Mouse (Mus musculus) liver, adult 2 months (tissue): ENCODE results near the gene Apba3. TPM values are rescaled to one million over a fixed set of nuclear protein-coding genes. Genes with fewer than 3 reads are reported as not detected.

Source experiments
- DNase-seq: peaks from one replicate; pipeline ENCODE4 v3.0.0-alpha.2; 2011; ENCODE audit warnings: low read depth, low spot score; ENCODE audit errors: extremely low read depth
- H3K27ac ChIP-seq: fragments of 200-500 bp; replicated peaks from 2 replicates; pipeline ENCODE4 v1.5.1; 2012; ENCODE audit warnings: low read depth, mild to moderate bottlenecking, control low read depth, inconsistent platforms, low read length; ENCODE audit not compliant: insufficient read depth
- H3K27me3 ChIP-seq: fragments of 200-500 bp; 2 replicates; pipeline ENCODE4 v1.6.1; 2012; ENCODE audit warnings: mild to moderate bottlenecking, moderate library complexity, low read length, inconsistent platforms; ENCODE audit not compliant: control insufficient read depth, insufficient read depth
- H3K36me3 ChIP-seq: fragments of 200-500 bp; 2 replicates; pipeline ENCODE4 v1.6.1; 2012; ENCODE audit warnings: low read length, inconsistent platforms; ENCODE audit not compliant: control insufficient read depth, insufficient read depth
- H3K4me1 ChIP-seq: fragments of 200-500 bp; 2 replicates; pipeline ENCODE4 v1.6.1; 2011; ENCODE audit warnings: low read length; ENCODE audit not compliant: control insufficient read depth, insufficient read depth
- H3K4me3 ChIP-seq: fragments of 200-500 bp; 2 replicates; pipeline ENCODE4 v1.5.1; 2011; ENCODE audit warnings: low read depth, mild to moderate bottlenecking, control low read depth, low read length, moderate library complexity; ENCODE audit not compliant: insufficient read depth
- H3K79me2 ChIP-seq: fragments of 200-500 bp; 2 replicates; pipeline ENCODE4 v1.6.1; 2012; ENCODE audit warnings: inconsistent platforms, mild to moderate bottlenecking, low read length, moderate library complexity; ENCODE audit not compliant: control insufficient read depth, insufficient read depth
- H3K9ac ChIP-seq: fragments of 200-500 bp; 2 replicates; pipeline ENCODE4 v1.6.1; 2012; ENCODE audit warnings: low read depth, mild to moderate bottlenecking, control low read depth, inconsistent platforms, low read length
- CTCF ChIP-seq: fragments of 200-500 bp; IDR thresholded peaks from 2 replicates; pipeline ENCODE4 v1.5.1; 2011; ENCODE audit warnings: low read depth, low read length, control low read depth
- POLR2A ChIP-seq: fragments of 200-500 bp; IDR thresholded peaks from 2 replicates; pipeline ENCODE4 v1.6.1; 2011; ENCODE audit warnings: low read length, control low read depth; ENCODE audit not compliant: insufficient read depth; ENCODE audit errors: extremely low read depth
- WGBS: fragments of 180-500 bp; shearing (Covaris S2); methylation state at CpG from one replicate; pipeline ENCODE4 v1.1.7; 2018; 5-methylcytosine and 5-hydroxymethylcytosine counted together
- polyA plus RNA-seq: library from polyadenylated mRNA; depleted of rRNA; stranded (reverse); fragments of >200 nt; gene quantifications from 2 replicates; pipeline ENCODE4 v1.2.3, GENCODE M21; 2012
- total RNA-seq: library from RNA; depleted of rRNA; stranded (reverse); fragments of >200 nt; gene quantifications from 2 replicates; pipeline ENCODE4 v1.2.3, GENCODE M21; 2014

The Apba3 gene
- total and polyA plus RNA-seq, 2 experiments = 30.5 to 143 TPM

DNA sequence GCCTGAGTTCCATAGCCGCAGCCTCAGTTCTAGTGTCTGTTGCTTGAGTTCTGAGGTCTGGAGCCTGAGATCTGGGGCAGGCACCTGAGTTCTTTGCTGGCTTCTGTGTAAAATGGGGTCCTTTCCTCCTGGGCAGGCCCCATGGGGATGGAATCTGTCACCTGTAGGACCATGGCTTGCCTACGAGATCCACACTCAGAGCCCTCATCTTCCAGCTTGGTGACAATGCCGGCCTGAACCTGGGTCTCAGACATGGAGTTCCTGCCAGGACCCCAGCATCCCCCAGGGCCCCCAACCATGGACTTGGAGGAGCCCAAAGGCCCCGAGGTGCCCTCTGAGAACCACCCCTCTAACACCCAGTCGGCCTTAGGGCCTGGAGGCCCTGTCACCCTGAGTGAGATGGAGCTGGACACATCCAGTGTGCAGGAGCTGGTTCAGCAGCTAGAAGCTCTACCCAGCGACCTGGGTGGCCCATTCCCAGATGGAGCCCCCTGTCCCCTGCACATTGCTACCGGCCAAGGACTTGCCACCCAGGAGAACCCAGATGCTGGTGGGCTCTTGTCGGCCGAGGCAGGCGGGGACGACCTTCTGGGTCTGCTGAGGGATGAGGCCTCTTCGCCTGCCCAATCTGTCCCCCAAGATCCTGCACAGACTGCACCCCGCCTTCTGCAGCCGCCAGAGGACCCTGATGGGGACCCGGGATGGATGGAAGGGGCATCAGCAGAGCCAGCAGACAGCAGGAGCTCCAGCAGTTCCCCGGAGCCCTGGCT is 2.1 kb downstream of the Apba3 start:
- no peak for TF ChIP-seq POLR2A
- H3K4me3 ChIP-seq = peak overlapping the region; percentile 76
- peak overlapping the region; percentile 86 for H3K27ac ChIP-seq
- DNase-seq = no peak
- peak overlapping the region; percentile 88 for H3K9ac ChIP-seq
- peaks cover 2% of the 10 kb centered on the region; the same call in 1 of the 2 replicates for H3K36me3 ChIP-seq
- H3K79me2 ChIP-seq = peaks cover 12% of the 10 kb centered on the region
- no peaks in the 10 kb centered on the region for H3K27me3 ChIP-seq
- 64% methylated on average over 16 of the region's 16 CpGs for whole genome bisulfite sequencing
- H3K4me1 ChIP-seq = peaks cover 8% of the 10 kb centered on the region

DNA sequence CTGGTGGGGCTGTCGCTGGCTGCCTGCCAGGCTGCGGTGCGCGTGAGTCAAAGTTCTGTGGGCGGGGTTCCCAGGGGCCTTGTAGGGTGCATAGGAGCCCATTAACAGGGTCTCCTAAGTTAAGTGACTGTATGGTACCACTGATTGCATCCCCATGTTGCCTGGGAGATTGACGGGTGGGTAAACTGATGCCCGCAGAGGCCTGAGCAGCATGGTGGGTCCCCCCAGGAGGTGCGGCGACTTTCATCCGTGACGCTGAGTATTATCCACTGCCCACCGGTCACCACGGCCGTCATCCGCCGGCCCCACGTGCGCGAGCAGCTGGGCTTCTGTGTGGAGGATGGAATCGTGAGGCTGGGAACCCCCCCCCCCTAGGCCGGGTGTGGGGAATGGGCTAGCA is 5.6 kb downstream of the Apba3 start:
- Histone ChIP-seq H3K9ac (no peak overlapping the region), H3K27me3 (no peaks in the 10 kb centered on the region), H3K27ac (no peak overlapping the region), H3K4me1 (peaks cover 8% of the 10 kb centered on the region), H3K36me3 (peaks cover 2% of the 10 kb centered on the region; the same call in 1 of the 2 replicates), H3K4me3 (no peak overlapping the region), H3K79me2 (peaks cover 12% of the 10 kb centered on the region)
- WGBS = 95% methylated on average over 21 of the region's 21 CpGs
- no peak for TF ChIP-seq CTCF
- TF ChIP-seq POLR2A = no peak
- DNase-seq = no peak

DNA sequence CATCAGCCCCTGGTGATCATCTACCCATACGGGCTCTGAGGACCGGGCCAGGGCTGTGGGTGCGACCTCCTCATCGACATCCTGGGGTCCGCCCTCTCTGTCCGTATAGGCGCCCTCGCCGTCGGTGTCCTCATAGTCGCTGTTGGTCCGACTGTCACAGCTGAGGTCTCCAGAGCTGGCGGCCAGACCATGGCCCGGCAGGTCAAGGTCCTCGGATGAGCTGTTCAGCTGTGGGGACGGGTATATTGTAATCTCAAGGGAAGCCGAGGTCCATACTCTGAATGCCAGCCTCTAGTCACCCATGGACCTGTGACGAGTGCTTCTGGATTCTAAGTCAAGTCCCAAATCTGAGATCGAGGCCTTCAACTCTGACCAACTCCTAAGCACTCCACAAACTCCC is 7.1 kb downstream of the Apba3 start:
- WGBS = 88% methylated on average over 19 of the region's 19 CpGs
- Histone ChIP-seq H3K27me3 (no peaks in the 10 kb centered on the region), H3K4me3 (no peak overlapping the region), H3K79me2 (peaks cover 8% of the 10 kb centered on the region), H3K4me1 (peaks cover 8% of the 10 kb centered on the region), H3K36me3 (peaks cover 2% of the 10 kb centered on the region; the same call in 1 of the 2 replicates), H3K9ac (no peak overlapping the region), H3K27ac (no peak overlapping the region)
- TF ChIP-seq CTCF (no peak), POLR2A (no peak)
- no peak for DNase-seq

DNA sequence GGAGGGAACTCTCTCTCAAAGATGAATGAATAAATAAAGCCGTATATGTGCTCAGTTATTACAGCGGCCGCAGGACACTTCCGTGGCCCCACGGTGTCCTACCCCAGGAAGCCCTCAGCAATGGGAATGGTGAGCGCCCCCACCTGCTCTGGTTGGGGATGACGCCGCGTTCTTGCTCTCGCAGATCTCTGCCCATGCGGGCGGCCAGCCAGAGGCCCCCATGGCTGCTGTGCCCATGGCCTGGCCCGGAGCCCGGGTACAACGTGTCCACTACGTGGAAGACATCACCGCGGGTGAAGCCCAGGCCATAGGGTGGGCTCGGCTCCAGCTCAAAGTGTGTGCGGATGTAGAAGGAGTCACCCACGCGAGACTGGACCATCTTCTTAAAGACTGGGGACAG is 10.9 kb downstream of the Apba3 start:
- WGBS = 89% methylated on average over 22 of the region's 22 CpGs
- peaks cover 2% of the 10 kb centered on the region; the same call in 1 of the 2 replicates for H3K36me3 ChIP-seq
- H3K4me3 ChIP-seq = no peak overlapping the region
- no peaks in the 10 kb centered on the region for H3K79me2 ChIP-seq
- 0 out of 2 replicates have a peak, but pooled peaks have one; percentile 3 for TF ChIP-seq CTCF
- no peak for TF ChIP-seq POLR2A
- DNase-seq = no peak
- no peak overlapping the region for H3K9ac ChIP-seq
- H3K4me1 ChIP-seq = no peaks in the 10 kb centered on the region
- no peak overlapping the region for H3K27ac ChIP-seq
- H3K27me3 ChIP-seq = no peaks in the 10 kb centered on the region

DNA sequence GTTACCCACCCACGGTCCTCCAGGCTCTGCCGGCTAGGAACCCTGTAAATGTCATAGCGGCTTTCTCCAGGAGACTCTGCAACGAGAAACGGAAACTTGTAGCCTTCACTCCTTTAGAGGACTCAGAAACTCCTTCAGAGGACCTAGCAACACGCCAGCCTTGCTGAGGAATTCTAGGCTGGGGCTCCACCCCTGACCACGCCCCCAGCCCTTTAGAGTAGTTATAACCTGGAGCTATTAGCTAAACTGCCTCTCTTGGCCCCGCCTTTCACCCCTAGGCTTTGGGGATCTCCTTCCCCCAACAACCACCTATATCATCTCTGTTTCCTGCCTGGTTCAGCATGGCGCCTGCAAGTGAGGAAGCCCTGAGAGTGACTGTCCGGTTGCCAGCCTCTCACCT is 12.7 kb downstream of the Apba3 start:
- WGBS = 79% methylated on average over 10 of the region's 10 CpGs
- no peaks in the 10 kb centered on the region for H3K79me2 ChIP-seq
- TF ChIP-seq CTCF (no peak), POLR2A (no peak)
- H3K9ac ChIP-seq = no peak overlapping the region
- no peak overlapping the region for H3K27ac ChIP-seq
- H3K4me3 ChIP-seq = no peak overlapping the region
- no peaks in the 10 kb centered on the region for H3K27me3 ChIP-seq
- peaks cover 2% of the 10 kb centered on the region; the same call in 1 of the 2 replicates for H3K36me3 ChIP-seq
- DNase-seq = no peak
- H3K4me1 ChIP-seq = no peaks in the 10 kb centered on the region

DNA sequence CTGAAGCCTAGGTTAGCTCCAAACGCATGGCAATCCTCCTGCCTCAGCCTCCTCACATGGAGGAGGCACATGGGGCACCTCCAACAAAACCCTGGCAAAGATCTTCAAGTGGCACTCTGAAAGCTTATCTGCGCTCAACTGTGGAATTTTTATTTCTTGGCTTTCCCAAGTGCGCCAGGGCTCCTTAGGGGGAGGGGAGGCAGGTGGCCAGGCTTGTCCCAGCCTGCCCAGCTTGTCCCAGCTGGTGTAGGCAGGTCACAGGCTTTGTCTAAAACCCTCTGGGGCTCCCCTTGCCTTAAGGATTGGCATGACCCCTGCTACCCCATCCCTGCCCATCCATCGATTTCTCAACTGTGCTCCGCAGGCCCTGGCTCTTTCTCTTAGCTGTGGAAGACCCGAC is 17.4 kb downstream of the Apba3 start:
- TF ChIP-seq POLR2A (no peak), CTCF (no peak)
- Histone ChIP-seq H3K36me3 (peaks cover 2% of the 10 kb centered on the region; the same call in 1 of the 2 replicates), H3K9ac (no peak overlapping the region), H3K4me1 (peaks cover 11% of the 10 kb centered on the region; the same call in 1 of the 2 replicates), H3K4me3 (no peak overlapping the region), H3K27me3 (no peaks in the 10 kb centered on the region), H3K79me2 (peaks cover 19% of the 10 kb centered on the region; the same call in 1 of the 2 replicates), H3K27ac (no peak overlapping the region)
- WGBS = 90% methylated on average over 6 of the region's 6 CpGs
- DNase-seq = no peak
